Mouse (Mus musculus): Measurements from ENCODE around the gene Brpf3. TPM values are rescaled to one million over a fixed set of nuclear protein-coding genes. Genes with fewer than 3 reads are reported as not detected.

The Brpf3 gene
- polyA plus RNA-seq, 1 experiment, result 42.9 TPM

DNA sequence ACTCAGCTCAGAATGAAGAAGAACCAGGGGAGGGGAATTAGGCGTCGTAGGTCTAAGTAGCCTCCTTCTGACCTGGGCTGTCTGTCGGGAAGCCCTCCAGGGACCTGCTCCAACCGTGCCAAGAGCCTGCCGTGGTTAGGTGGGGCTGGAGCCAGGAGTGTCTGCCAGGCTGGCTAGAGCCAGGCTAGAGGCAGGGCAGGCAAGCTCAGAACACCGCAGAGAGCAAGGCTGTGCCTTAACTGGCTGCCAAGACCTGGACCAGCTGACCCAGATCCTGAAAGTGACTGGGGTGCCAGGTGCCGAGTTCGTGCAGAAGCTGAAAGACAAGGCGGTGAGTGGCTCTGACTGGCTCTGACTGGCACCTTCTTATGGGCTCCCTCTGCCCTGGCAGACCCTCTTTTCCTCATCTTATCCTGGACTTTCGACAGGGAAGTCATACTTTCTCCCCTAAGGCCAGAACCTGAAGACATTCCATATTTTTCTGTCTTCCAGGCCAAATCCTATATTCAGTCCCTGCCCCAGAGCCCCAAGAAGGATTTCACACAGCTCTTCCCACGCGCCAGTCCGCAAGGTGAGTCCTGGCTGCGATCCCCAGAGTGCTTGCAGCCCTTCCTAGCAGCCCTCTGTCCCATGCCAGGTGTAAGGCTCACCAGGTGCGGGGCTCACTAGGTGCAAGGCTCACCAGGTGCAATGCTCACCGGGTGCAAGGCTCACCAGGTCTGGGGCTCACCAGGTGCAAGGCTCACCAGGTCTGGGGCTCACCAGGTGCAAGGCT, 23.5 kb upstream of the Brpf3 start:
- TF ChIP-seq POLR2A (IDR thresholded peaks at IDR 0.05; ENCODE audit: low read depth, low read length), result no peak
- no peak for TF ChIP-seq CTCF (IDR thresholded peaks at IDR 0.05; ENCODE audit: extremely low read depth, insufficient read depth, insufficient read length, insufficient replicate concordance)
- Histone ChIP-seq H3K27ac (ENCODE audit: insufficient read depth, low read length) (no peak overlapping the region), H3K36me3 (ENCODE audit: control insufficient read depth, insufficient read depth, low read length) (no peaks in the 10 kb centered on the region), H3K4me1 (ENCODE audit: control insufficient read depth, insufficient read depth, insufficient read length) (no peaks in the 10 kb centered on the region), H3K4me3 (ENCODE audit: extremely low read depth, insufficient read depth, insufficient read length) (no peak overlapping the region), H3K27me3 (ENCODE audit: control insufficient read depth, insufficient read depth, low read length) (no peaks in the 10 kb centered on the region)
- 89% methylated on average over 16 of the region's 16 CpGs for WGBS
- DNase-seq (ENCODE audit: low read depth in 1 of 2, low spot score in 2 of 2), result no peak

DNA sequence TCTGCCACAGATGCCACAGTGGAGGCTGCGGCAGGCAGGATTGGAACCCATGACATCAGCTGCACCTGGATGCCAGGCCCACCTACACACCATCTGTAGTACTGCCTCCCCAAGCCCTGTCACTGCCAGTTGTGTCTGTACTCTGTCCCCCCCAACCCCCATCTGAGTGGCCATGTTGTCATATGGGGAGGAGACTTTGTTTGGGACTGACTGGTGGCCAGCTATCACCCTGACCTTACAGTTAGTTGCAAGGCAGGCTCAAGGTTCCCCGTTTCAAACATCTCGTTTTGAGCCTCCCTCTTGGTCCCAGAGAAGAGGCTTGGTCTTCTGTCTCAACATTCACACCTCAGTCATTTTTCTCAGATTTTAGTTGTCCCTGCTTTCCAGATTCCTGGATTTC, 21.2 kb upstream of the Brpf3 start:
- DNase-seq (ENCODE audit: low read depth in 1 of 2, low spot score in 2 of 2), result no peak

DNA sequence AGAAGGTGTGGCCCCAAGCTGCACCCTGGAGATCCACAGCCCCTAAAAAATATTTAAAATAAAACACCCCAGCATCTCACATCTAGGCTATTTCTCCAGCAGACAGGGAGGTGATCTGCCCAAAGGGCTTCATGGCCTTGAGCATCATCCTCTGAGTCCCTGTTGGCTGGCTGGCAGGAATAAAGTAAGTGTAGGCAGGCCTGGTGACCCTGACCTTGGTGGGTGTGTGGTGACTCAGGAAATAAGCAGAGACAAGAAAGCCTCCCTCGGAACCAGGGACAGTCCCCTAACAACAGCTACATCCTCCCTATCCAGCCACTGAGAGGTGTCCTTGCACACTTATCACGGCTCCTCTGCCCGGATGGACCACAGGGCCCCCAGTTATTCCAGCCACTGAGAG, 20.1 kb upstream of the Brpf3 start:
- Histone ChIP-seq H3K36me3 (ENCODE audit: control insufficient read depth, insufficient read depth, low read length) (no peaks in the 10 kb centered on the region), H3K27ac (ENCODE audit: insufficient read depth, low read length) (no peak overlapping the region), H3K4me1 (ENCODE audit: control insufficient read depth, insufficient read depth, insufficient read length) (no peaks in the 10 kb centered on the region), H3K4me3 (ENCODE audit: extremely low read depth, insufficient read depth, insufficient read length) (no peak overlapping the region), H3K27me3 (ENCODE audit: control insufficient read depth, insufficient read depth, low read length) (no peaks in the 10 kb centered on the region)
- DNase-seq (ENCODE audit: low read depth in 1 of 2, low spot score in 2 of 2), result no peak
- WGBS, result 69% methylated on average over 3 of the region's 3 CpGs
- TF ChIP-seq CTCF (IDR thresholded peaks at IDR 0.05; ENCODE audit: extremely low read depth, insufficient read depth, insufficient read length, insufficient replicate concordance) (no peak), POLR2A (IDR thresholded peaks at IDR 0.05; ENCODE audit: low read depth, low read length) (no peak)

More for the DNA sequence above, 21.2 kb upstream of the Brpf3 start:
- no peak for TF ChIP-seq CTCF (IDR thresholded peaks at IDR 0.05; ENCODE audit: extremely low read depth, insufficient read depth, insufficient read length, insufficient replicate concordance)
- no peak for TF ChIP-seq POLR2A (IDR thresholded peaks at IDR 0.05; ENCODE audit: low read depth, low read length)
- H3K27me3 ChIP-seq (ENCODE audit: control insufficient read depth, insufficient read depth, low read length), result no peaks in the 10 kb centered on the region
- H3K27ac ChIP-seq (ENCODE audit: insufficient read depth, low read length), result no peak overlapping the region
- no peak overlapping the region for H3K4me3 ChIP-seq (ENCODE audit: extremely low read depth, insufficient read depth, insufficient read length)
- 91% methylated on average over 3 of the region's 3 CpGs for WGBS
- no peaks in the 10 kb centered on the region for H3K36me3 ChIP-seq (ENCODE audit: control insufficient read depth, insufficient read depth, low read length)
- H3K4me1 ChIP-seq (ENCODE audit: control insufficient read depth, insufficient read depth, insufficient read length), result no peaks in the 10 kb centered on the region

DNA sequence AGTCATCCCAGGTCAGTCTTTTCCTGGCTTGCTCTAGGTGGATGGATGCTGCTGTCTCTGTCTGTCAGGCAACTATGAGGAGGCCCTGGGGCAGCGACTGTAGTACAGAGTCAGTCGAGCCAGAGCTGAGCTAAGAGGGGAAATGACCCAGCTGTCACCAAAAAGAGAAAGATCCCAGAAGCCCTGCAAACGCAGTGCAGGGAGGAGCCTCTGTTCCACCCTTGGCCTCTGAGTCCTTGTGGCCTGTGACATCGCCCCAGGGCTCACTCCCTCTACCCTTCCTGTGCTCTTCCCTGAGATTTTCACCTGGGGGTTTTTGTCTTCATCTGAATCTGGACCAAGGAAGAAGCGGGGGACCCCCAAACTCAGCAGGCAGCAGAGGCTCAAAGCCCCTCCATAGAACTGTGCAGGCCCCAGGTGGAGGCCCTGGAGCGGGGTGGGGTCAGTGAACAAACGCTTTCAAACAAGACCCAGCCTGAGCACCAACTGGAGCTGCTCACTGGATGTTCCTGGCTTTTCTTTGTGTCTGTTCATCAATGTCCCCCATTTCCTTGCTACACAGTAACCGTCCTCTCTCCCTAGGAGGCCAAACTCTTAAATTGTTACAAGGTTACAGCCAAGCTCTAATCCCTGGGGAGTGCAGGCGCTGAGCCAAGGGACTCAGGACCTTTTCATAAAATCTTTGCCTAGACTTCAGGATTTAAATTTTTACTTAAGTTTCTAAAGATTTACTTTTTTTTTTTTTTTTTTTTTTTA, 19.4 kb upstream of the Brpf3 start:
- TF ChIP-seq CTCF (IDR thresholded peaks at IDR 0.05; ENCODE audit: extremely low read depth, insufficient read depth, insufficient read length, insufficient replicate concordance) (no peak), POLR2A (IDR thresholded peaks at IDR 0.05; ENCODE audit: low read depth, low read length) (no peak)
- H3K4me3 ChIP-seq (ENCODE audit: extremely low read depth, insufficient read depth, insufficient read length), result no peak overlapping the region
- DNase-seq (ENCODE audit: low read depth in 1 of 2, low spot score in 2 of 2), result no peak
- H3K4me1 ChIP-seq (ENCODE audit: control insufficient read depth, insufficient read depth, insufficient read length), result no peaks in the 10 kb centered on the region
- H3K36me3 ChIP-seq (ENCODE audit: control insufficient read depth, insufficient read depth, low read length), result no peaks in the 10 kb centered on the region
- H3K27me3 ChIP-seq (ENCODE audit: control insufficient read depth, insufficient read depth, low read length), result no peaks in the 10 kb centered on the region
- 66% methylated on average over 9 of the region's 9 CpGs for WGBS
- no peak overlapping the region; the same call in 1 of the 2 replicates for H3K27ac ChIP-seq (ENCODE audit: insufficient read depth, low read length)

- no peaks in the 10 kb centered on the region for H3K36me3 ChIP-seq (ENCODE audit: control insufficient read depth, insufficient read depth, low read length)
- no peak overlapping the region for H3K27ac ChIP-seq (ENCODE audit: insufficient read depth, low read length)
- TF ChIP-seq POLR2A (IDR thresholded peaks at IDR 0.05; ENCODE audit: low read depth, low read length) (no peak), CTCF (IDR thresholded peaks at IDR 0.05; ENCODE audit: extremely low read depth, insufficient read depth, insufficient read length, insufficient replicate concordance) (no peak)
- no peak for DNase-seq (ENCODE audit: low read depth in 1 of 2, low spot score in 2 of 2)
- H3K4me1 ChIP-seq (ENCODE audit: control insufficient read depth, insufficient read depth, insufficient read length), result no peaks in the 10 kb centered on the region
- 92% methylated on average over 3 of the region's 3 CpGs for WGBS
- H3K4me3 ChIP-seq (ENCODE audit: extremely low read depth, insufficient read depth, insufficient read length), result no peak overlapping the region
- H3K27me3 ChIP-seq (ENCODE audit: control insufficient read depth, insufficient read depth, low read length), result no peaks in the 10 kb centered on the region
Measured at GRCm38 (mm10) chr17:28785036-28785435, 15.9 kb upstream of the Brpf3 start.

- no peaks in the 10 kb centered on the region for H3K27me3 ChIP-seq (ENCODE audit: control insufficient read depth, insufficient read depth, low read length)
- WGBS, result 98% methylated on average over 12 of the region's 12 CpGs
- no peak for DNase-seq (ENCODE audit: low read depth in 1 of 2, low spot score in 2 of 2)
- no peak overlapping the region for H3K4me3 ChIP-seq (ENCODE audit: extremely low read depth, insufficient read depth, insufficient read length)
- no peaks in the 10 kb centered on the region for H3K4me1 ChIP-seq (ENCODE audit: control insufficient read depth, insufficient read depth, insufficient read length)
- no peaks in the 10 kb centered on the region for H3K36me3 ChIP-seq (ENCODE audit: control insufficient read depth, insufficient read depth, low read length)
- H3K27ac ChIP-seq (ENCODE audit: insufficient read depth, low read length), result no peak overlapping the region
- TF ChIP-seq POLR2A (IDR thresholded peaks at IDR 0.05; ENCODE audit: low read depth, low read length), result no peak
- no peak for TF ChIP-seq CTCF (IDR thresholded peaks at IDR 0.05; ENCODE audit: extremely low read depth, insufficient read depth, insufficient read length, insufficient replicate concordance)
Measured at GRCm38 (mm10) chr17:28787507-28787906, 13.4 kb upstream of the Brpf3 start.

GRCm38 (mm10) chr17:28797031-28797430, 3.9 kb upstream of the Brpf3 start:
- H3K27me3 ChIP-seq (ENCODE audit: control insufficient read depth, insufficient read depth, low read length), result no peaks in the 10 kb centered on the region
- WGBS, result 91% methylated on average over 4 of the region's 4 CpGs
- H3K4me1 ChIP-seq (ENCODE audit: control insufficient read depth, insufficient read depth, insufficient read length), result peaks cover 6% of the 10 kb centered on the region
- no peaks in the 10 kb centered on the region for H3K36me3 ChIP-seq (ENCODE audit: control insufficient read depth, insufficient read depth, low read length)
- no peak overlapping the region for H3K4me3 ChIP-seq (ENCODE audit: extremely low read depth, insufficient read depth, insufficient read length)
- TF ChIP-seq POLR2A (IDR thresholded peaks at IDR 0.05; ENCODE audit: low read depth, low read length) (no peak), CTCF (IDR thresholded peaks at IDR 0.05; ENCODE audit: extremely low read depth, insufficient read depth, insufficient read length, insufficient replicate concordance) (no peak)
- DNase-seq (ENCODE audit: low read depth in 1 of 2, low spot score in 2 of 2), result no peak
- H3K27ac ChIP-seq (ENCODE audit: insufficient read depth, low read length), result no peak overlapping the region
